Mouse (Mus musculus) olfactory bulb, adult 2 months (tissue): ENCODE results near the gene Frmd5. TPM values are rescaled to one million over a fixed set of nuclear protein-coding genes. Genes with fewer than 3 reads are reported as not detected.

Experiments used
- H3K27ac ChIP-seq: fragments of 200-500 bp; 2 replicates; pipeline ENCODE4 v1.5.1; 2012; ENCODE audit warnings: low read depth, low read length; ENCODE audit not compliant: insufficient read depth
- H3K4me1 ChIP-seq: fragments of 200-500 bp; 2 replicates; pipeline ENCODE4 v1.6.1; 2012; ENCODE audit warnings: low read length; ENCODE audit not compliant: control insufficient read depth, insufficient read depth
- H3K4me3 ChIP-seq: fragments of 200-500 bp; 2 replicates; pipeline ENCODE4 v1.5.1; 2012; ENCODE audit warnings: mild to moderate bottlenecking, low read depth, low read length, moderate library complexity; ENCODE audit not compliant: insufficient read depth
- CTCF ChIP-seq: fragments of 200-500 bp; IDR thresholded peaks from 2 replicates; pipeline ENCODE4 v1.5.1; 2012; ENCODE audit warnings: low read depth, mild to moderate bottlenecking, low read length, moderate library complexity; ENCODE audit not compliant: insufficient read depth
- POLR2A ChIP-seq: fragments of 200-500 bp; IDR thresholded peaks from 2 replicates; pipeline ENCODE4 v1.6.1; 2012; ENCODE audit warnings: mild to moderate bottlenecking, low read depth, low read length, moderate library complexity; ENCODE audit not compliant: insufficient read depth
- WGBS: fragments of 180-500 bp; shearing (Covaris S2); methylation state at CpG from one replicate; pipeline ENCODE4 v1.1.7; 2018; 5-methylcytosine and 5-hydroxymethylcytosine counted together
- polyA plus RNA-seq: library from polyadenylated mRNA; stranded (reverse); fragments of >200 nt; gene quantifications from 2 replicates; pipeline ENCODE4 v1.2.4, GENCODE M21; 2012; ENCODE audit warnings: low replicate concordance; ENCODE audit not compliant: missing spikeins, insufficient read depth, insufficient read length

Gene Frmd5
- polyA plus RNA-seq, 1 experiment, result not detected

GRCm38 (mm10) chr2:121755056-121755455, 51.8 kb downstream of the Frmd5 start:
- no peak for TF ChIP-seq POLR2A
- no peak for TF ChIP-seq CTCF
- Histone ChIP-seq H3K4me1 (no peaks in the 10 kb centered on the region), H3K27ac (no peak overlapping the region), H3K4me3 (no peak overlapping the region)
- 51% methylated on average over 6 of the region's 6 CpGs for WGBS

- Histone ChIP-seq H3K27ac (no peak overlapping the region), H3K4me1 (no peaks in the 10 kb centered on the region), H3K4me3 (no peak overlapping the region)
- TF ChIP-seq POLR2A (no peak), CTCF (no peak)
- WGBS, result 62% methylated on average over 6 of the region's 6 CpGs
Measured at GRCm38 (mm10) chr2:121750121-121750520, 56.8 kb downstream of the Frmd5 start.

- no peaks in the 10 kb centered on the region for H3K4me1 ChIP-seq
- H3K27ac ChIP-seq, result no peak overlapping the region
- no peak overlapping the region for H3K4me3 ChIP-seq
- TF ChIP-seq POLR2A, result no peak
- TF ChIP-seq CTCF, result no peak
- WGBS, result 92% methylated on average over 2 of the region's 2 CpGs
Measured at GRCm38 (mm10) chr2:121741151-121741550, 65.7 kb downstream of the Frmd5 start.

- Histone ChIP-seq H3K4me3 (no peak overlapping the region), H3K4me1 (no peaks in the 10 kb centered on the region), H3K27ac (no peak overlapping the region)
- TF ChIP-seq POLR2A (no peak), CTCF (no peak)
- WGBS, result 94% methylated on average over 4 of the region's 4 CpGs
Measured at GRCm38 (mm10) chr2:121739410-121739809, 67.5 kb downstream of the Frmd5 start.

GRCm38 (mm10) chr2:121733426-121733825, 73.5 kb downstream of the Frmd5 start:
- H3K4me3 ChIP-seq, result no peak overlapping the region
- WGBS, result 65% methylated on average over 7 of the region's 7 CpGs
- H3K4me1 ChIP-seq, result no peaks in the 10 kb centered on the region
- H3K27ac ChIP-seq, result no peak overlapping the region
- TF ChIP-seq POLR2A (no peak), CTCF (no peak)

- TF ChIP-seq POLR2A, result no peak
- TF ChIP-seq CTCF, result no peak
- H3K4me3 ChIP-seq, result no peak overlapping the region
- H3K4me1 ChIP-seq, result no peaks in the 10 kb centered on the region
- no peak overlapping the region for H3K27ac ChIP-seq
- 97% methylated on average over 11 of the region's 11 CpGs for WGBS
Measured at GRCm38 (mm10) chr2:121730486-121730885, 76.4 kb downstream of the Frmd5 start.

GRCm38 (mm10) chr2:121728907-121729575, 77.8 kb downstream of the Frmd5 start:
- no peaks in the 10 kb centered on the region for H3K4me1 ChIP-seq
- H3K27ac ChIP-seq, result no peak overlapping the region
- no peak overlapping the region for H3K4me3 ChIP-seq
- TF ChIP-seq POLR2A, result no peak
- TF ChIP-seq CTCF, result no peak
- WGBS, result 72% methylated on average over 9 of the region's 9 CpGs

- Histone ChIP-seq H3K4me1 (no peaks in the 10 kb centered on the region), H3K4me3 (no peak overlapping the region), H3K27ac (no peak overlapping the region)
- 93% methylated on average over 4 of the region's 4 CpGs for WGBS
- no peak for TF ChIP-seq POLR2A
- TF ChIP-seq CTCF, result no peak
Measured at GRCm38 (mm10) chr2:121724866-121725265, 82.0 kb downstream of the Frmd5 start.

GRCm38 (mm10) chr2:121723796-121724195, 83.1 kb downstream of the Frmd5 start:
- H3K4me3 ChIP-seq, result no peak overlapping the region
- H3K4me1 ChIP-seq, result no peaks in the 10 kb centered on the region
- no peak overlapping the region for H3K27ac ChIP-seq
- TF ChIP-seq POLR2A, result no peak
- no peak for TF ChIP-seq CTCF
- WGBS, result 86% methylated on average over 8 of the region's 8 CpGs

- no peak overlapping the region for H3K4me3 ChIP-seq
- H3K4me1 ChIP-seq, result no peaks in the 10 kb centered on the region
- no peak overlapping the region for H3K27ac ChIP-seq
- WGBS, result 75% methylated on average over 6 of the region's 6 CpGs
- TF ChIP-seq POLR2A (no peak), CTCF (no peak)
Measured at GRCm38 (mm10) chr2:121719000-121719399, 87.9 kb downstream of the Frmd5 start.
